Mouse (Mus musculus) CH12.LX (cell line): ENCODE results near the gene Otud7b.

Experiments used
- EP300 ChIP-seq: IDR thresholded peaks from 2 replicates; pipeline ENCODE4 v1.6.1; 2011; ENCODE audit warnings: low read length, improper control_type of control experiment
- ETS1 ChIP-seq: conservative IDR thresholded peaks from 2 replicates; pipeline ENCODE4 v1.6.1; 2012; ENCODE audit warnings: low read depth, mild to moderate bottlenecking, inconsistent platforms, low read length, improper control_type of control experiment, moderate library complexity
- KAT2A ChIP-seq: IDR thresholded peaks from 2 replicates; pipeline ENCODE4 v1.6.1; 2012; ENCODE audit warnings: low read length, improper control_type of control experiment, inconsistent platforms; ENCODE audit not compliant: insufficient replicate concordance
- MEF2A ChIP-seq: IDR thresholded peaks from 2 replicates; pipeline ENCODE4 v1.6.1; 2014; ENCODE audit warnings: low read depth, mild to moderate bottlenecking, inconsistent platforms, low read length, improper control_type of control experiment, borderline replicate concordance
- POLR2A ChIP-seq: IDR thresholded peaks from 2 replicates; pipeline ENCODE4 v1.6.1; 2011; ENCODE audit warnings: low read depth, mild to moderate bottlenecking, improper control_type of control experiment, low read length
- TBP ChIP-seq: conservative IDR thresholded peaks from 2 replicates; pipeline ENCODE4 v1.6.1; 2011; ENCODE audit warnings: low read depth, low read length, improper control_type of control experiment

- TF ChIP-seq MEF2A, result no peak
- no peak for TF ChIP-seq ETS1
- TF ChIP-seq EP300, result no peak
- no peak for TF ChIP-seq TBP
- no peak for TF ChIP-seq KAT2A
- 0 out of 2 replicates have a peak, but pooled peaks have one; percentile 38 for TF ChIP-seq POLR2A
Observed at GRCm38 (mm10) chr3:96160803-96161516, 56.6 kb downstream of the Otud7b start.
